Mouse (Mus musculus) neutrophil, adult 5-6 weeks (primary cell): ENCODE results near the gene Plekhg6. TPM values are rescaled to one million over a fixed set of nuclear protein-coding genes. Genes with fewer than 3 reads are reported as not detected.

Experiments used
- ATAC-seq: fragments of 151-379, 151-347 bp; 2 replicates; pipeline ENCODE4 v1.8.0; 2017; ENCODE audit warnings: mild to moderate bottlenecking, moderate TSS enrichment; ENCODE audit not compliant: insufficient number of reproducible peaks, poor library complexity, low FRiP score, severe bottlenecking; ENCODE audit errors: extremely low read depth
- total RNA-seq: library from RNA; stranded (forward); fragments of 200-1000 nt; gene quantifications from 2 replicates; pipeline ENCODE4 v1.2.3, GENCODE M21; 2017

The Plekhg6 gene
- total RNA-seq, 1 experiment from 2014 or later, result 0.35 TPM

DNA sequence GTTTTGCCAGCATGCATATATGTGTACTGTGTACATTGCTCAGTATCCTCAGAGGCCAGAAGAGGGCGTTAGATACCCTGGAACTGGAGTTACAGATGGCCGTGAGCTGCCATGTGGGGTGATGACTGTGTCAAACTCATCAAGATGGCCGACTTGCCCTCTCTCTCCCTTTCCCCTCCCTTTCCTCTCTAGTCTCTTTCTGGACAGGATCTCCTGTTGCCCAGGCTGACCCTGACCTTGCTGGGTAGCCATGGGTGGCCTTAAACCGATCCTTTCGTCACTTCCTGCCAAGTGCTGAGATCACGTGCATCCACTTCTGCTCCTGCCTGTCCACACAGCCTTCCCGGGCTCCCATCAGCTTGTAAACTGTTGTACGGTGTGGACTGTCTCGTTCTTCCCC lies 20.6 kb downstream of the Plekhg6 start:
- ATAC-seq, result peak; percentile 4; the same call in 1 of the 2 replicates

DNA sequence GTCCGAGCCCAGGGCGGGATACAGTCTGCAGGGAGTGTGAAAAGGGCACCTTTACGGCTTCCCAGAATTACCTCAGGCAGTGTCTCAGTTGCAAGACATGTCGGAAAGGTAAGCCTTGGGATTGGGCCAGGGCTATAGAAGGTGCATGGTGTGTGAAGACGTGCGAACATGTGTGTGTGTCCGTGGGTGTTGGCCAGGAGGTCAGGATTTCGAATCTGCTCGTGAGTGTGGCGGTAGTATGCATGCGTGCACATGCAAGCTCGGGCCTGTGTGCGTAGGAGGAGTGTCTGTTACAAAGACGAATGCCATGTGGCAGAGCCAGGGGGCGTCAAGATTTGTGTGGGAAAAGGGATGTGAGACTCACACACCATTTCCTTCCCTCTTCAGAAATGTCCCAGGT lies 23.3 kb downstream of the Plekhg6 start:
- ATAC-seq, result no peak

DNA sequence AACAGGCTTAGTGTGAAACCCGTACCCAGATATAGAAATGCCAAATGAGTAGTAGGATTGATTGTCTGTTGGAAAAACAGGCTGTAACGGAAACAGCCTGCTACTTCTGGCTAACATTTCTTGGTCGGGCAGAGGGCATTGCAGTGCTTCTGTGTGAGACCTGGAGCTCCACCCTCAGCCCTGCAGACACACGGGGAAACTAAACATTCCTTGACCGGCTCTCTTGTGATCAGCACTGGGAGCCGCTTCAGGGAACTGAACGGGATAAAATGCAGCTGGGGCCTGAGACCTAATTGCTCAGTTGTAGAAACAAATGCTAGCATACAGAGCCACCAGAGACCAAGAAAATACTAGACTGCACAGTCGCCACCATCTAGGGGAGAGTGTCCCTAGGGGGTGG lies 24.3 kb downstream of the Plekhg6 start:
- no peak for ATAC-seq

DNA sequence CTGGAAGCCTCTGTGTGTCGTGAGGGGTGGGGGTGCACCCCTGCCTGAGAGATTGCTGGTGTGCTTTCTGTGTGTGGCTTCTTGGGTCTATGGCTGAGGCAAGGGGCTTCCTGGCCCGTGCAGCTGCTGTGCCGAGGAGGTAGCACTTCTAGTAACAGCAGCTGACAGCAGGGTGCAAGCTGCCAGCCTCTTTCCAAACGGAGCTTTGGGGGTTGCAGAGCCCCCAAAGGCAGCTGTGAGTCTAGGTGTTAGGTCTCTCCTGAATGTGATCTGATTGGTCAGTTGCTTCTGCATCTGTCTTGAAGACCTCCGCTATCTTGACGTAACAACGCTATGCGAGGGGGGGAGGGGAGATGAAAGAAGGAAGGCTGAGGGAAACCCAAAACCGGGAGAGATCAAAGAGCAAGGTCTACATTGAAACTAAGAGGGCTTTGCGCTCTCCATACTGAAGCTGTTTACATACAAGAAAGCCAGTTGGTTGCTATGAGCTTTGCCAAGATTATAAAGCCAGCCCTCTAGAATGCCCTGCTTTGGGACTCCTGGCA lies 25.3 kb downstream of the Plekhg6 start:
- ATAC-seq, result no peak

DNA sequence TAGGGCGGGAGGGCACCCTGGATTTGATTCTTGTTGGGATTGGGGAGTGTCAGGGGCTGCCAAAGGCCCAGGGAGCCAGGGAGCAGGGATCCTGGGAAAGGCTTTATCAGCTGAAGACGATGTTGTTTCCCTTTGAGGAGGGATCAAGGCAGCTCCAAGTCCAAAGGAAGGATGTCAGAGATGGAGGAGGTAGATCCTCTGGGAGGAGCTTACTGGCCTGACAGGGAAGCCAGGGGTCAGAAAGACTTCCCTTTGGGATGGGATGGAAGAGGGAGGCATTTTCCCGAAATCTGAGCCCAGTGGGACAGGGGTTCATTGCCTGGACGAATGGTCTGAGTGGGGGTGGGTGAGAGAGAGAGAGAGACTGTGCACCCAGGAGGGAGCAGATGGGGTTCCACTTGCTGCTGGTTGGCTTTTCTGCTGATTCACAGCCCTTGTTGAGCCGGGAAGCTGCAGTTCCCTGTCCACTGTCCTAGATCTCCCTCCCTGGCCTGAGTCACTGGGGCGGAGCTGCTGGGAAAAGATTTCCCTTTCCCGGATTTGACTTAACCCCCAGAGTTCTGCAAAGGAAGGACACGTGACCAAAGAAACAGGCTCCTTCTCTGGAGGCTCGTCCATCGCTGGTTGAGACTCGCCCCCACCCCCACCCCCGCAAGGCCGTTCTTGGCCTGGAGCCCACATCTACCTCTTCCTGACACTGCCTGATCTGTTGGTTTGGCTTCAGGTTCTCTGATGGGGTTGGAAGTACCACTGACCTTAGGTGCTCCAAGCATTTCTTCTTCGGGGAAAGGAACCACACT lies 26.0 kb downstream of the Plekhg6 start:
- no peak for ATAC-seq

DNA sequence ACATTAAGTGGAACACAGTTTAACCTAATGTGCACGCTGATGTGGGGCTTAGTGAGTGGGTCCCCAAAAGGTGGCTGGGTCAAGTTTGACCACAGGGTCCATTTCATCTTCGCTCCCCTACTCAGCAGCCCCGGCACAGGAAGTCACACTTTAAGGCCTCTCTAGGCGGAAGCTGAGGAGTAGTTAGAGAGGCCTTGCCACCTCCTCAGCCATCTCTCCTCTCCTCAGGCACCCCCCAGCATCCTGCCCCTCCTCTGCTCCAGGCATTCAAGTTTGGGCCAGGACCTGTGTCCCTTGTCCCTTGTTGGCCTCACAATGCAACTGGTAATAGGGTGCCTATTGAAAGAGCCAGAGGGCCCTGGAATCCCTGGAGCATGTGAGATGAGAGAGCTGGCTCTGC lies 26.9 kb downstream of the Plekhg6 start:
- no peak for ATAC-seq

DNA sequence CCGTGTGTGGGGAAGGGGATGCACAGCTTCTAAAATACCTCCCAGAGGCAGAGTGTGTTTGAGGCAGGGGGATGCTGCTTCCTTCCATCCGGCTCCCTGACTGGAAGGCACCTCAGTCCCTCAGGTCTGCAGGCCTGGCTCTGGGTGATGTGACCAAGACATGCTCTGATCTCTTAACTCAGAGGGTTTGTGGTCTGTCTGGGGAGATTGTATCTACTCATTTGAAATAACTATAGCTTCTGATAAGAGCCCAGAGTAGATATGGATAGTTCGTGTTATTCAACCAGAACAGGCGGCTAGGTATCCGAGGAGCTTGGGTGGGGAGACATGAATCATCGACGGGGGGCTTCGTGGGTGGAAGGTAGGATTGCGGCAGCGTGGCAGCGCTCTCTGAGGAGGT lies 27.4 kb downstream of the Plekhg6 start:
- no peak for ATAC-seq

DNA sequence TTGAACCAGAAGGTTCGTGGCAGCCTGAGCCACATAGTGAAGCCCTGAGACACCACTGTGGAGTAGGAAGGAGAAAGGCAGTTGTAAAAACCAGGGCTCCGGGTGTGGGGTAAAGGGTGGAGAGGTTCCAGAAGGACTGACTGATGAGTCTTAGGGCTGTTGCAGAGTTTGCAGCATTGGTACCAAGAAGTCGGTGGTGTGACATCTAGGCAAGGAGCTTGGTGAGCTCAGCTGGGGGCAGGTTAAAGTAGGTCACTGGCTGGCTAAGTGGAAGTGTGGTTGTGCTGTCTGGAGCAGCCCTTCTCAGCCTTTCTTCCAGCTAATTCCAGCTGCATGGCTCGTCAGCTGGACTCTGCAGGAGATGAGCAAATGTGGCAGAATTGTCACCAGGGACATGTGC lies 27.8 kb downstream of the Plekhg6 start:
- ATAC-seq, result no peak

DNA sequence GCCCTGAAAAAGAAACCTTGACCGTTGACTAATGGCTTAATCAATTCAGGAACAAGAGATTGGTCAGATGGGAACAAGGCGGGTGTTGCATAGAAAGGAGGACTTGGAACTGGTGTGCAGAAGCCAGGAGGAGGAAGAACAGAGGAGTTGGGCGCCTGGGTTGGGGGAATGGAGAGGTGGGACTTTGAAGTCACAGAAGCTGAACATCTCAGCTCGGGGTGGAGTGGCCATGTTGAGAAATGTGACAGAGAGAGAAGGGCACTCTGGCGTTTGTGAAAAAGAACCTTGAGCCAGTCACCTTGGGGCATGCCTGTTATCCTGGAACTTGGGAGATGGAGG lies 28.6 kb downstream of the Plekhg6 start:
- no peak for ATAC-seq

DNA sequence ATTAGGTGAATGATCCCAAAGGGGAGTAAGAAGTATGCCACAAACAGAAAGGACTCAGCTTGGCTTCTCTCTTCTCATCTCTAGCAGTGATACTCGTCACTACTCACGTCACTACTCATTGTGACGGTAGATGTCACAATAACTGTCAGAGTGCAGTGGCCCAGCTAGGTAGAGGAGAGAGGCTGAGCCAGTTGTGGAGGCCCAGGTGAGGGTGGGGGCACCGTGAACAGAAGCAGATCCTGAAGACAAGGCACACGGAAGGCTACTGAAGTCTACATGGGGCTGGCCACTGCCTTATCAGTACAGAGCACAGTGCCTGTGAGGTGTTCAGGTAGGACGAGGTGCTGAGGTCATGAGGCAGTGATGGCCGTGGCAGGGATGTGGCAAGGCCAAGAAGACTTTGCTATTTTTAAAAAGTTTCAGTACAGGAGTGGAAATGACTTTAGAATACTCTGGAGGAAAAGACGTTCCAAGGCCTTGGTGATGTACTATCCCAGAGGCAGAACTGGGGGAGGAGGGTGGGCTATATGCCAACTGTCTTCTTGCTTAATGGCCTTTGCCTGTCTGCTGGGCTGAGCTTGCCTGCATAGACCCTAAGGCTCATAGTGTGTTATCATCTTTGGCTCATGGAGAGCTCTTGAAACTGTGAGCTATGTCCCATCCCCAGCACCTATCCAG lies 29.1 kb downstream of the Plekhg6 start:
- peak; percentile 68 for ATAC-seq

DNA sequence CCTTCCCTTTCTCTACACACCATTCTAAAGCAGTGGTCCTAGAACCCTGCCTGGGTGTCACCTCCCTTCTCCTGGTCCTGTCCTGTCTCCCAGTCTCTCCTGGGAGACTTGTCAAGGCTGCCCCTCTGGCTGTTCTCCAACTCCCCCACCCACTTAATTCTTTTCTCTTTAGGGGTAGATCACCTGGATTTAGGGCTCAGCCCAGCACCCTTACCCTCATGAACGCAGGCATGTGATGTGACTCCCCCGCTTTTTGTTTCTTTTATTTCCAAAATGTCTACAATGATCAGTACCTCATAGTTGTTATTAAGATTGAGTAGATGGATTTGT lies 29.6 kb downstream of the Plekhg6 start:
- ATAC-seq, result no peak

DNA sequence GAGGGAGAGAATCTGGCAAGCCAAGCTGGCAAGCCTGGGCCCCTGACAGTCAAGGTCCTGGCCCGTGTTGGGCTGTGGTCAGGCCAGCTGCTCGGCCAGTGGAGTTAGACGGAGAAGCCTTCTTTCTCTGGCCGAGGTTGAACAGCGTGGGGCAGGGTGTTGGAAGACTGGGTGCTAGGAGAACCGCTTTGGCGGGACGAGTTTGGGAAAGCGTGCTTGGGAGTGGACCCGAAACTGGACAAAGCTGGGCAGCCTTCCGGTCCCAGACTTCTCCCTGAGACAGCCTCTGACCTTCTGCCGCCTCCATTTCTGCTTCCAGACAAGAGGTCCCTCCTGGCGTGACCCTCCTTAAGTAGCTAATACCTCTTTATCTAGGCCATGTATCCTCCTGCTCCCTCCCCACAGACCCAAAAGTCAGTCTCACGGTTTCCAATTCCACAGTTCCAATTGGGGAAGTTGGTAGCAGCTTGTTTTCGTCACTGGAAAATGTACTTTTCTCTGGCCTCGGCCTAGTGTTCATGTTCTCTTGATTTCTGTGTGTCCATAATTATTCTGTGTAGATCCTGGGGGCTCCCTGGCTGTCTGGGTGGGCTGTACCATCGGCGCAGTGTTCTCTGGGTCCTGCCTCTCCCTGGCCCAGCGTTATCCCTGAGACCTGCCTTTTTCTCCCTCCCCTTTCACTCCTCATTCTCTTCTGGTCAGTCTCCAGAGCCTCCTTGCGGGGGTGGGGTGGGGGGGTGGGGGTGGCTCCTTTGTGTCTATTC lies 30.2 kb downstream of the Plekhg6 start:
- ATAC-seq, result peak; percentile 11; the same call in 1 of the 2 replicates

DNA sequence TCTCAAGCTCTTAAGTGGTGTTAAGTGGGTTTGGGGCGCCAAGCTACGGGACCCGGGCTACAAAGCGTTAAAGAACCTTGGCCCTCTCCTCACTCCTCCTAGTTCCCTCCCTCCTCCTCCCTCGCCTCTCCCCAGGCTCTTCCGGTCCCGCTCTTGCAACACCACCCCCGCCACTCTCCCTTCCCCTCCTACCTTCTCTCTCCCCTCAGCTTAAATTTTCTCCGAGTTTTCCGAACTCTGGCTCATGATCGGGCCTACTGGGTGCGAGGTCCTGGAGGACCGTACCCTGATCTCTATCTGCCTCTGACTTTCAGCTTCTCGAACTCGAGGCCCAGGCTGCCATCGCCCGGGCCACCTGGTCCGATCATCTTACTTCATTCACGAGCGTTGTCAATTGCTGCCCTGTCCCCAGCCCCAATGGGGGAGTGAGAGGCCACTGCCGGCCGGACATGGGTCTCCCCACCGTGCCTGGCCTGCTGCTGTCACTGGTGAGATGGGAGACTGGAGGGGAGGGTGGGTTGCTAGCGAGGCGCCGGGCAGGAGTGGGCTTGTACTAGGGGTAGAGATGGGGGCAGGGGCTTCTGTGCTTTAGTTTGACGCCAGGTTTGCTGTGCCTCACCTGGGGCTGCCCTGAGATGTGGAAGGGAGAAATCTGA lies 30.9 kb downstream of the Plekhg6 start:
- ATAC-seq, result peak; percentile 56

DNA sequence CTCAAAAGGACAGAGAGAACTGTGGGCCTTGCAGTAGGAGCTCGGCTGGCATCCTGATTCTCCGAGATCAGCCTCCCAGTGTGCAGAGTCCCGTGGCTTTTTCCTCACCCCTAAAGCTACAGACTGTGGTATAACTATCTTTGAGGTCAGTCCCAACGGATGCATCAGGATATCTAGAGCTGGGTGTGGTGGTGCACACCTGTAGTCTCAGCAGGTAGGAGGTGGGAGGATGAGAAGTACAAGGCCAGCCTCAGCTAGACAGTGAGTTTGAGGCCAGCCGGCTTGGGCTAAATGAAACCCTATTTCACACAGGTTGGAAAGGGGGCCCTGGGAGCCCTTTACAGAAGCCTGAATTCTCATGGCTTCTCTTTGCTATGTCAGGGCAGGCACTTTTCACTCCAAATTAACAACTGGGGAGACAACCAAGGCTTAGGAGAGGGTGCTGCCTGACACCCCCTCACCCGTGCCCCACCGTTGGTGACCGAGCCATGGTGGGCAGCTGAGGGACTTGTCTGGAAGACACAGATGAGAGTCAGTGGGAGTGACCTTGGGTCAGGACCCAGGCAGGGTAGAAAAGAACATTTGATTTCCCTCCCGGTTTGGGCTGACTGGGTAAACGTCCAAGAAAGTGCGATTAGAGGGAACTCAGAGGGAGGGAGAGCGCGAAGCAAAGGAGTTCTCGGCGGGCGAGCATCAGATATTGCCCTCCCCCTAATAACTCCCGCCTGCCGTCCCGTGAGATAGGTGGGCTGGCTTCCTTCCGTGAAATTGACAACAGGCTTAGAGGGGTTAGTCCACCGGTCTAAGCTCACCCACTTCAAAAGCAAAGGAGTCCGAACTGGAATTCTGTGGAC lies 31.6 kb downstream of the Plekhg6 start, which contains the start of gene Tnfrsf1a:
Tnfrsf1a (plus strand) TSS at position 642 of the 854 bp plus-strand sequence.
- no peak for ATAC-seq

DNA sequence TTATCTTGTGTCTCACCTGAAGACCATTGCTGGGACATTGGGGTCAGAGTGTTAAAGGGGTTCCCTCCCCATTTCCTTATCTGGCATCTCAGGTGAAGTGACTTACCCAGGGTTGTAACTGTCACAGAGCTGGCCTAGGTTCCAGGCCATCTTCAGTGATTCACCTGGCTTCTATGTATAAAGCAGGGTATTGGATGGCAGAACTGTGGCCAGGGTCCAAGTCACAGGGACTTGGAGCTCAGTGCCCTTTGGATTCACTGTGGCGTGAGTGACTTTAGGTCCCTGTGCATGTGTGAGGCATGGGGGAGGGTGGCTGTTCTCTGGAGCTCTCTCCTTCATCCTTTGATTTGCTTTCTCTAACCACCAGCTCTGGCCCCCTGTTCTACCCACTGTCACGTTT lies 34.6 kb downstream of the Plekhg6 start:
- ATAC-seq, result no peak

DNA sequence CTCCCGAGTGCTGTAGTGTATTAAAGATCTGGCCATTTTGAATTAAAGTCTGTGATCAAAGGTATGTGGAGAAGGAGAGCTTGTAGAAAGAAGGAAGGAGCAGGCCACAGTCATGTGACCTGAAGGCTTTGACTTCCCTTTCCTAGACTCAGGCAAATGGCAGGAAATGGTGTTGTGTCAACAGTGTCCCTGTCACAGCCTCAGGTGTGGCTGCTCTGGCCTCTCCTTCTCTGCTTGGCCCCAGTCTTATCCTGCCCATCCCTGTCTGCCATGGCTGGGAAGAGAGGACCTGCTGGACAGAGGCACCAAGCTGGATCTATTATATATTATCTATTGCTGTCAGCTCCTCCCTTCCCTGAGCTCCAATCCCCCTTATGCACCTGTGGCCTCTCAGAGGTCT lies 35.0 kb downstream of the Plekhg6 start:
- ATAC-seq, result peak; percentile 53

DNA sequence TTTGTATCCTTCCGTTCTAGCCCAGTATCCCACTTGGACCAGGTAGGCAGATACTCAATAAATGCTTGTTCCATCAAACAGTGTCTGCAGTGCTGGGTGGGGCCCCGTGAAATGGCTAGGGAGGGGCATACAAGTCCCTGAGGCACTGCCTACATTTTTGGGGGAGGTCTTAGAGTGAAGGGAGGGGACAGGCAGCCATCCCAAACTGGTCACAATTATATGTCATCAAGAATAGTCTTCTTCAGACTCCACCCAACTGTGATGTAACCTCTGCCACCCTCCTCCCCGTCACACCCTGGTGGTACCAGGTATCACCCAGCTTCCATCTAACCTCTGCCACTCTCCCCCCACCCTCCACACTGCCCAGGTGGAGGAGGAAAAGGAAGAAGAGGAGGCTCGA lies 35.7 kb downstream of the Plekhg6 start:
- ATAC-seq, result peak; percentile 73

DNA sequence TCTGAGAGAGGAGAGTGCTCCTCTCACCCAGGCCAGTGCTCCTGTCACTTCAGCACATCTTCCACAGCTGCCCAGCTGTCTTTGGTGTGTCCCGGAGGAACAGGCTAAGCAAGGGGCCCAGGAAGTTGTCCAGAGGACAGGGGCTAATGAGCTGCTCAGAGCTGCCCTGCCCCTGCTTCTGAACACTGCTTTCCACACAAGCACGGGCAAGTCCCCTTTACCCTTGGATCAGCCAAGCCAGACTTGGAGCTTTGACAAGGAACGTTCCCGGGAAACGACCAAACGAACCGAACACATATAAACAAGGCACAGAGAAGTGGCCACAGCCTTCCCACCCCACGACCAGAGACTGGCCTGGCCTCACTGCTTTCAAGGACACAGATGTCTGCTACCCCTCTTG lies 36.5 kb downstream of the Plekhg6 start:
- ATAC-seq, result no peak
